Mouse (Mus musculus) yolk sac, embryonic 10.5 days (tissue): ENCODE data around the gene Slc7a8.

Experiments
- DNase-seq: peaks from one replicate; pipeline ENCODE4 v3.0.0-alpha.2; 2017; ENCODE audit warnings: low spot score

The Slc7a8 gene

GRCm38 (mm10) chr14:54698733-54699132 is 83.0 kb downstream of the Slc7a8 start, which contains the start of gene Gm29776:
Gene Gm29776, minus strand, starts transcription at chr14:54698833.
- DNase-seq, result no peak

- DNase-seq, result no peak
Measured at GRCm38 (mm10) chr14:54696752-54697151, 85.0 kb downstream of the Slc7a8 start.

GRCm38 (mm10) chr14:54695042-54695441 is 86.7 kb downstream of the Slc7a8 start:
- peak; percentile 76 for DNase-seq

GRCm38 (mm10) chr14:54687251-54687650 is 94.5 kb downstream of the Slc7a8 start:
- no peak for DNase-seq

GRCm38 (mm10) chr14:54686522-54687143 is 95.1 kb downstream of the Slc7a8 start, which contains the start of gene Acin1:
Gene Acin1, minus strand, starts transcription at chr14:54686931.
- peak; percentile 100 for DNase-seq

GRCm38 (mm10) chr14:54686063-54686521 is 95.7 kb downstream of the Slc7a8 start, which contains the start of gene 1700123O20Rik:
Gene 1700123O20Rik, plus strand, starts transcription at chr14:54686216.
- DNase-seq, result peak; percentile 89

- no peak for DNase-seq
Measured at GRCm38 (mm10) chr14:54685471-54685870, 96.3 kb downstream of the Slc7a8 start.

- DNase-seq, result no peak
Measured at GRCm38 (mm10) chr14:54682396-54682795, 99.3 kb downstream of the Slc7a8 start.

GRCm38 (mm10) chr14:54678657-54679304 is 103.0 kb downstream of the Slc7a8 start:
- DNase-seq, result peak; percentile 83

- no peak for DNase-seq
Measured at GRCm38 (mm10) chr14:54676290-54676689, 105.5 kb downstream of the Slc7a8 start.

- no peak for DNase-seq
Measured at GRCm38 (mm10) chr14:54674317-54674716, 107.4 kb downstream of the Slc7a8 start.
